In the genomic region with DNA sequence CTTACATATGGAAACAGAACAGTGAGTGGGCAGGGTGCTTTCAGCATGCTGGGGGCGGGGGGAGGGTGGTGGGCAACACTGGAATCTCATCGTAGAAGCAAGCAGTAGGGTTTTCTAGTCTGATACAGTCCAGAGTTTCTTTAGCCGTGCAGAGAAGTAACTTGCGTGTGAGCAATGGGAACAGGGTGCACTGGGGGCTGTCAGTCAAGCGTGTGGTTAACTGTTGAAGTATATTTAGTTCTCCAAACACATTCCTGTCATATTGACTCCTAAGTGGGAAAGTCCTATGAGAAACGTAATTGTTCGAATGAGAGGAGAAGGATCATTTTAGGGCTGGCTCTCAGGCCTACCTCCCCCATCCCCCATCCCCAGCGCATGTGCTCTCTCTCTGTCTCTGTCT, we compare ENCODE assay signal across 26 mouse cellular contexts. TPM values are rescaled to one million over a fixed set of nuclear protein-coding genes. Genes with fewer than 3 reads are reported as not detected.
DNase-seq lines count a peak whose midpoint lies in the region; ATAC-seq and TF ChIP-seq lines count a peak whose summit lies in the region.
"Had no signal": no experiment of that assay in that cellular context is flagged by ENCODE, and none has a peak within 500 bp of the region (broad histone marks: within the 10 kb centered on the region; RNA-seq: fewer than 3 reads in every experiment).

No protein-coding gene starts in this region.

- no peaks in the 10 kb centered on the region for H3K79me3 ChIP-seq in C2C12 (ENCODE audit: low read depth)

- no peak overlapping the region for H3K27ac ChIP-seq in heart, embryonic 11.5 days (ENCODE audit: low read depth, low read length)
- H3K27ac ChIP-seq in embryonic fibroblast, embryonic 13.5 days (ENCODE audit: insufficient read depth, low read length), result peak overlapping the region; percentile 47
- H3K27ac ChIP-seq in intestine, embryonic 15.5 days, result no peak overlapping the region
- H3K27ac ChIP-seq: forebrain, embryonic 10.5 days; forebrain, embryonic 12.5 days had no signal

- no peaks in the 10 kb centered on the region for H3K36me3 ChIP-seq in heart, embryonic 11.5 days (ENCODE audit: control insufficient read depth, insufficient read depth, low read length)
- H3K36me3 ChIP-seq in C2C12 (ENCODE audit: control insufficient read depth, insufficient read depth), result no peaks in the 10 kb centered on the region
- no peaks in the 10 kb centered on the region for H3K36me3 ChIP-seq in intestine, embryonic 15.5 days
- H3K36me3 ChIP-seq: forebrain, embryonic 10.5 days; forebrain, embryonic 12.5 days had no signal

- no peak for TF ChIP-seq CTCF in C2C12 (IDR thresholded peaks at IDR 0.05; ENCODE audit: control insufficient read depth, insufficient read depth, insufficient read length)
- TF ChIP-seq CTCF in embryonic fibroblast, embryonic 13.5 days (IDR thresholded peaks at IDR 0.05; ENCODE audit: borderline replicate concordance, insufficient read depth, low read length), result no peak

- TF ChIP-seq POLR2A in embryonic fibroblast, embryonic 13.5 days (IDR thresholded peaks at IDR 0.05; ENCODE audit: low read depth, low read length), result no peak

- intact Hi-C loops in gastrocnemius, postnatal 36 days (cut with DNase I), result no loop called here

- H3K9ac ChIP-seq in heart, embryonic 11.5 days (ENCODE audit: low read depth, low read length), result no peak overlapping the region
- H3K9ac ChIP-seq in intestine, embryonic 15.5 days, result no peak overlapping the region
- H3K9ac ChIP-seq: forebrain, embryonic 12.5 days had no signal

- 47% methylated on average over 8 of the region's 8 CpGs for WGBS in heart, embryonic 11.5 days (ENCODE audit: insufficient replicate concordance)
- WGBS in intestine, embryonic 15.5 days, result 65% methylated on average over 8 of the region's 8 CpGs

- no peak overlapping the region for H3K4me3 ChIP-seq in heart, embryonic 11.5 days (ENCODE audit: low read depth, low read length)
- no peak overlapping the region for H3K4me3 ChIP-seq in C2C12 (ENCODE audit: insufficient read depth, poor library complexity, severe bottlenecking)
- H3K4me3 ChIP-seq in embryonic fibroblast, embryonic 13.5 days (ENCODE audit: insufficient read depth, low read length), result no peak overlapping the region
- no peak overlapping the region for H3K4me3 ChIP-seq in intestine, embryonic 15.5 days (replicated peaks)
- H3K4me3 ChIP-seq: erythroblast, embryonic 14.5 days; forebrain, embryonic 10.5 days; forebrain, embryonic 12.5 days had no signal

- H3ac ChIP-seq in C2C12 (ENCODE audit: control insufficient read depth, insufficient read length, low read depth), result no peak overlapping the region

- DNase-seq in heart, adult 11 months, result peak; percentile 37
- DNase-seq in 3T3-L1 (ENCODE audit: low read depth, low spot score), result peak; percentile 26
- no peak for DNase-seq in gastrocnemius, postnatal 36 days
- DNase-seq in frontal cortex, postnatal 25 days (ENCODE audit: low spot score in 2 of 2), result no peak
- DNase-seq: adrenal gland, adult 2 months; adrenal gland, postnatal 10 days; adrenal gland, postnatal 25 days; B cell, adult 2 months; cerebellum, adult 11 months; cerebellum, adult 18-20 months; cerebellum, adult 8-10 months; cerebellum, adult 9-11 months; cerebellum, postnatal 14 days; cerebellum, postnatal 36 days; embryo, embryonic 11 days had no signal

- H3K4me1 ChIP-seq in heart, embryonic 11.5 days (ENCODE audit: control insufficient read depth, insufficient read depth, low read length), result no peaks in the 10 kb centered on the region
- no peaks in the 10 kb centered on the region for H3K4me1 ChIP-seq in embryonic fibroblast, embryonic 13.5 days (ENCODE audit: control insufficient read depth, insufficient read depth, low read length)
- H3K4me1 ChIP-seq in intestine, embryonic 15.5 days (replicated peaks), result no peaks in the 10 kb centered on the region
- H3K4me1 ChIP-seq: forebrain, embryonic 12.5 days had no signal

- ATAC-seq in heart, embryonic 11.5 days (replicated peaks; ENCODE audit: insufficient number of reproducible peaks, low FRiP score, low TSS enrichment), result no peak
- no peak for ATAC-seq in intestine, embryonic 15.5 days
- ATAC-seq: forebrain, embryonic 14.5 days; forebrain, embryonic 16.5 days had no signal

- peaks cover 27% of the 10 kb centered on the region for H3K27me3 ChIP-seq in heart, embryonic 11.5 days (ENCODE audit: control insufficient read depth, insufficient read depth, low read length)
- no peaks in the 10 kb centered on the region for H3K27me3 ChIP-seq in C2C12 (ENCODE audit: control insufficient read depth, insufficient read depth, insufficient read length)
- H3K27me3 ChIP-seq in intestine, embryonic 15.5 days (replicated peaks), result peaks cover 20% of the 10 kb centered on the region

- no peaks in the 10 kb centered on the region for H3K79me2 ChIP-seq in C2C12 (ENCODE audit: control insufficient read depth, insufficient read depth)

- H3K4me2 ChIP-seq in heart, embryonic 11.5 days, result no peak overlapping the region
- no peak overlapping the region for H3K4me2 ChIP-seq in intestine, embryonic 15.5 days (replicated peaks)
- H3K4me2 ChIP-seq: forebrain, embryonic 12.5 days had no signal

- H3K9me3 ChIP-seq in heart, embryonic 11.5 days (replicated peaks; ENCODE audit: control insufficient read depth, low read length), result no peaks in the 10 kb centered on the region; the same call in 1 of the 2 replicates
- H3K9me3 ChIP-seq in intestine, embryonic 15.5 days, result no peaks in the 10 kb centered on the region
- H3K9me3 ChIP-seq: forebrain, embryonic 10.5 days; forebrain, embryonic 12.5 days had no signal

TF ChIP-seq in C2C12, 6 proteins besides CTCF, POLR2A, EP300 and RAD21:
- TF ChIP-seq MAX (IDR thresholded peaks at IDR 0.05) (no peak), MYOG (IDR thresholded peaks at IDR 0.05; ENCODE audit: control insufficient read depth, extremely low read depth, insufficient read length) (no peak), CEBPB (IDR thresholded peaks at IDR 0.05; ENCODE audit: low read depth) (no peak), FOSL1 (IDR thresholded peaks at IDR 0.05; ENCODE audit: insufficient read depth, low read length, poor library complexity, severe bottlenecking) (no peak), MYOD1 (IDR thresholded peaks at IDR 0.05; ENCODE audit: control insufficient read depth, insufficient read length, low read depth) (peak; percentile 59), USF1 (IDR thresholded peaks at IDR 0.05; ENCODE audit: low read depth) (no peak)

RNA-seq across cellular contexts. Expression of a gene that starts 20.5 kb away (rescaled TPM):
- 0.13 and 0.20 TPM in 2 replicates for polyA plus RNA-seq in heart, embryonic 11.5 days (2014; fragmentation: Nextera tagmentation; extraction: Ambion mirVana)
- polyA plus RNA-seq in C2C12 (2012; fragmentation: generic; extraction: Trizol), result 0.14 TPM
- polyA plus RNA-seq in embryonic fibroblast, embryonic 13.5 days (2011; ENCODE audit: insufficient read length, low read depth, missing spikeins), result 5.9 and 6.3 TPM in 2 replicates
- total RNA-seq in gastrocnemius, postnatal 36 days (2021), result under 1 TPM in 1 of 2 experiments, not detected in 1; 0.17 TPM
- polyA plus RNA-seq in intestine, embryonic 15.5 days (2015; fragmentation: Nextera tagmentation; extraction: Ambion mirVana), result 0.03 TPM in 1 of 2 replicates, not detected in the other
- total RNA-seq: common myeloid progenitor, adult 5-6 weeks; MEL had no signal
- polyA plus RNA-seq: erythroblast, embryonic 14.5 days had no signal

RNA-seq across cellular contexts. Expression of a gene that starts 57.8 kb away (rescaled TPM):
- polyA plus RNA-seq in heart, embryonic 11.5 days (2014; fragmentation: Nextera tagmentation; extraction: Ambion mirVana), result 523 and 573 TPM in 2 replicates
- polyA plus RNA-seq in C2C12 (2012; fragmentation: generic; extraction: Trizol), result 1,114 TPM
- polyA plus RNA-seq in embryonic fibroblast, embryonic 13.5 days (2011; ENCODE audit: insufficient read length, low read depth, missing spikeins), result 715 and 807 TPM in 2 replicates
- 100 to 1,000 TPM; 186 to 222 TPM for total RNA-seq in gastrocnemius, postnatal 36 days (2021)
- 620 and 754 TPM in 2 replicates for polyA plus RNA-seq in intestine, embryonic 15.5 days (2015; fragmentation: Nextera tagmentation; extraction: Ambion mirVana)

Comparison
In these comparisons a context has a peak if more than half of its experiments do, and no peak if none do; other contexts are left out.
1. DNase-seq: peak in heart, adult 11 months (single experiment) and 3T3-L1 (single experiment); none in gastrocnemius, postnatal 36 days (0 of 2) and frontal cortex, postnatal 25 days (0 of 2).